Mouse (Mus musculus) hindbrain, embryonic 16.5 days (tissue): Measurements from ENCODE around the gene Glyctk. TPM values are rescaled to one million over a fixed set of nuclear protein-coding genes. Genes with fewer than 3 reads are reported as not detected.
A peak's percentile ranks its signal among the peaks of the same experiment; 100 is the strongest.

ENCODE experiments used
- ATAC-seq: fragments of 200-750 bp; cut with Nextera tagmentation; 2 replicates; pipeline ENCODE4 v1.8.0; 2017; ENCODE audit warnings: moderate TSS enrichment, moderate library complexity
- H3K27ac ChIP-seq: fragments of 300-500 bp; sonication (generic); 2 replicates; pipeline ENCODE4 v1.5.1; 2014; ENCODE audit warnings: low read depth, mild to moderate bottlenecking, control low read depth, low read length, moderate library complexity
- H3K27me3 ChIP-seq: fragments of 300-500 bp; sonication (generic); replicated peaks from 2 replicates; pipeline ENCODE4 v1.6.1; 2014; ENCODE audit warnings: low read length; ENCODE audit not compliant: control insufficient read depth, insufficient read depth
- H3K36me3 ChIP-seq: fragments of 300-500 bp; sonication (generic); 2 replicates; pipeline ENCODE4 v1.6.1; 2014; ENCODE audit warnings: mild to moderate bottlenecking, low read length, moderate library complexity, mixed read lengths; ENCODE audit not compliant: control insufficient read depth, insufficient read depth
- H3K4me1 ChIP-seq: fragments of 300-500 bp; sonication (generic); 2 replicates; pipeline ENCODE4 v1.6.1; 2014; ENCODE audit warnings: low read depth, low read length; ENCODE audit not compliant: control insufficient read depth, insufficient read depth
- H3K4me2 ChIP-seq: fragments of 300-500 bp; sonication (generic); 2 replicates; pipeline ENCODE4 v1.6.1; 2014; ENCODE audit warnings: mild to moderate bottlenecking, low read length, control low read depth, moderate library complexity
- H3K4me3 ChIP-seq: fragments of 300-500 bp; sonication (generic); 2 replicates; pipeline ENCODE4 v1.5.1; 2014; ENCODE audit warnings: mild to moderate bottlenecking, low read length, control low read depth, moderate library complexity
- H3K9ac ChIP-seq: fragments of 300-500 bp; sonication (generic); 2 replicates; pipeline ENCODE4 v1.6.1; 2014; ENCODE audit warnings: low read depth, mild to moderate bottlenecking, control low read depth, low read length, moderate library complexity
- H3K9me3 ChIP-seq: fragments of 300-500 bp; sonication (generic); 2 replicates; pipeline ENCODE4 v1.6.1; 2014; ENCODE audit warnings: mild to moderate bottlenecking, low read length, moderate library complexity; ENCODE audit not compliant: control insufficient read depth
- WGBS: fragments of 180-500 bp; shearing (Covaris S2); extraction: QIAGEN DNeasy Blood & Tissue Kit; methylation state at CpG from one replicate; pipeline ENCODE4 v1.1.7; 2014; 5-methylcytosine and 5-hydroxymethylcytosine counted together
- polyA plus RNA-seq: library from polyadenylated mRNA; unstranded; fragments of >200 nt; fragmentation: Nextera tagmentation; extraction: Ambion mirVana; gene quantifications from 2 replicates; pipeline ENCODE4 v1.2.1, GENCODE M21; 2015

Glyctk gene
- polyA plus RNA-seq, 1 experiment from 2014 or later = 2.1 TPM

- no peak overlapping the region for H3K4me2 ChIP-seq
- WGBS = 93% methylated on average over 9 of the region's 9 CpGs
- H3K36me3 ChIP-seq = no peaks in the 10 kb centered on the region
- H3K9ac ChIP-seq = no peak overlapping the region
- H3K4me3 ChIP-seq = no peak overlapping the region
- H3K27me3 ChIP-seq = no peaks in the 10 kb centered on the region
- no peak overlapping the region for H3K27ac ChIP-seq
- H3K4me1 ChIP-seq = peaks cover 16% of the 10 kb centered on the region
- no peaks in the 10 kb centered on the region for H3K9me3 ChIP-seq
- no peak for ATAC-seq
These were observed 39.8 kb upstream of the Glyctk start for GRCm38 (mm10) chr9:106197732-106198131.

DNA sequence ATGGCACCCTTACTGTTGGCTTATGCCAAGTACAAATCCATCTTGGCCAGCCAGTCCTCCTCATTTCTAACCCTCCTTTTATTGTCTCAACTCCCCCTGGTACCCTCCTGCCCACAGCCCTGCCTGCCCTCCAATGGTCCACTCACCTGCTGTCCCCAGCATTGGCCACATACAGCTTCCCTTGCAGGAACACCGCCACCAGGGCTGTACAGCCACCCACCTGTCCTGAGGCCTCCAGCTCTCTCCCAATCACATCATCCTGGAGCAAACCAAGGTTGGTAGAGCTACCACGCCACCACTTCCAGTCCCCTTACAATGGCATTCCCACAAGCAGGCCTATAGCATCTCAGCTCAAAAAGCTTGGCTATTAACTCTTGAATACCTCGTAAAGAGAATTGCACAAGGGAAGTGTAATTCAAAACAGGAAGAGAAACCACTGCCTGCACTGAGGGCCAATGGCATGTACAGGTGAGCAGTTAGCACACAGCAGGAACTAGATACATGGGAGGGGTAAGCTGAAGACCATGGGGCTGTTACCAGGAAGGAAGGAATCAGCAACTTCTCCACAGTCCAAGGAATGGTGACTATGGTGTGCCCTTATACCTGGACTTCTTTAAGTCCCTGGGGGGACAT is 39.3 kb upstream of the Glyctk start:
- no peak overlapping the region for H3K4me2 ChIP-seq
- no peaks in the 10 kb centered on the region for H3K36me3 ChIP-seq
- H3K9me3 ChIP-seq = no peaks in the 10 kb centered on the region
- ATAC-seq = no peak
- 90% methylated on average over 3 of the region's 3 CpGs for WGBS
- no peak overlapping the region for H3K4me3 ChIP-seq
- H3K27me3 ChIP-seq = no peaks in the 10 kb centered on the region
- no peak overlapping the region for H3K9ac ChIP-seq
- H3K27ac ChIP-seq = no peak overlapping the region
- H3K4me1 ChIP-seq = peaks cover 14% of the 10 kb centered on the region

DNA sequence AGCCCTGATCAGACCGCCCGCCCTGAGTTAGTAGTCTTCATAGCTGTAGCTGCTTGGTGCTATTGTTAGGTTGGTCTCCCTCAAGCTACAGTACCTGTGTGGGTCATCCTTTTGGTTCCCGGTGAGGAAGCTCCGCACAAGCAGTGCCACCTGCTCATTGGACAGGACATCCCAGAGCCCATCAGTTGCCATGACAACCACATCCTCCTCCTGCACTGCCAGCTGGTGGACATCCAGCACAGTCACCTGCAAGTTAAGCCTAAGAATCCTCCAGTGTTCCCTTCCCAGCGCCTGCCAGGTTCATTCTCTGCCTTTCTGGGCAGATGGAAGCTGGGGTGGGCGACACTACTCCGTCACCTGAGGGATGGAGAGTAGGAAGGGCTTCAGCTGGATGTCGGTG is 37.8 kb upstream of the Glyctk start:
- Histone ChIP-seq H3K4me3 (no peak overlapping the region), H3K27me3 (no peaks in the 10 kb centered on the region), H3K9ac (no peak overlapping the region), H3K9me3 (no peaks in the 10 kb centered on the region), H3K36me3 (peaks cover 8% of the 10 kb centered on the region), H3K27ac (peak overlapping the region; percentile 53; the same call in 1 of the 2 replicates), H3K4me2 (peak overlapping the region; percentile 6; the same call in 1 of the 2 replicates), H3K4me1 (peaks cover 11% of the 10 kb centered on the region)
- 77% methylated on average over 8 of the region's 8 CpGs for WGBS
- ATAC-seq = peak; percentile 61

DNA sequence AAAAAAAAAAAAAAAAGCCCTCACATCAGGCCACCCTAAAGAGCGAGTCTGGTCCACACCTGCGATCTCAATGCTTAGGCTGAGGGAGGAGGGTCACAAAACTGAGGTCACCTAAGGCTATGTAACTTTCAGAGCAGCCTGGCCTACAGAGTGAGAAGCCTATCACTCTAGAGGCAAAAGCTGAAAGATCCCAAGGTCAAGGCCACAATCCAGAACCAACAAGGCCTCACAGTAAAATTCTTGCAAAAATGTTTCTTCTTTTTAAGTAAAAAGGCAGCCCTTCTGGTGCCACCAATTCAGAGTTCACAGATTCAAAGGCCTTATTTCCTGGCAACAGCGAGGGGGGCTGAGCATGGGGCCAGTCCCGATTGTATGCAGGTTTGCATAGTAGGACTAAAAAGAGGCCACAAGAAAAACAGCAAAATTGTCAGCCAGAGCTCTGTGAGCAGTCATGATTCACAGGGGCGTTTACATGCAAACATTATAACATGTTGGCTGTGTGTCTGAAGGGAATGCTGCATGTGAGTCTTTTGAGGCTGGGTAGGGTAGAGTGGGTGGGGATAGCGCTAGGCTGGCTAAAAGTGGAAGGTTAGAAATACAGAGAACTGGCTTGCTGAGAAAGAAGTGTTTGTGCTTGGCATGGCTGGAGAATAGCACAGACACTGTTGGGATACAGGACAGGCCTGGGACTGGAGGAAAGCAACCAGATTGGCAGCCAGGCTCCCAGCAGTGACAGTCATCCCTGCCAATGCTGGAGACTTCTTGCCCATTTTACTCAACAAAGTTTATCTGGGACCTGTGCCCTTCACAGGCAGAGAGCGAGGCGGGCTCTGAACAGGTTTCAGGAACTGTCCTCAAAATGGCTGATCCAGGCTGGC is 36.2 kb upstream of the Glyctk start:
- H3K27me3 ChIP-seq = no peaks in the 10 kb centered on the region
- 93% methylated on average over 8 of the region's 8 CpGs for WGBS

GRCm38 (mm10) chr9:106192998-106193397 is 35.1 kb upstream of the Glyctk start:
- H3K27me3 ChIP-seq = no peaks in the 10 kb centered on the region
- 85% methylated on average over 1 of the region's 1 CpGs for WGBS
- no peak for ATAC-seq
- H3K4me3 ChIP-seq = no peak overlapping the region
- H3K4me1 ChIP-seq = peaks cover 5% of the 10 kb centered on the region; the same call in 1 of the 2 replicates
- H3K9me3 ChIP-seq = no peaks in the 10 kb centered on the region
- H3K9ac ChIP-seq = no peak overlapping the region
- peaks cover 33% of the 10 kb centered on the region for H3K36me3 ChIP-seq
- peak overlapping the region; percentile 12; the same call in 1 of the 2 replicates for H3K27ac ChIP-seq
- no peak overlapping the region for H3K4me2 ChIP-seq

More for the DNA sequence above, 36.2 kb upstream of the Glyctk start:
- H3K27ac ChIP-seq = no peak overlapping the region; the same call in 1 of the 2 replicates
- H3K4me2 ChIP-seq = no peak overlapping the region
- no peak overlapping the region for H3K9ac ChIP-seq
- no peak for ATAC-seq
- peaks cover 23% of the 10 kb centered on the region for H3K36me3 ChIP-seq
- peaks cover 6% of the 10 kb centered on the region for H3K4me1 ChIP-seq
- no peak overlapping the region for H3K4me3 ChIP-seq
- no peaks in the 10 kb centered on the region for H3K9me3 ChIP-seq

DNA sequence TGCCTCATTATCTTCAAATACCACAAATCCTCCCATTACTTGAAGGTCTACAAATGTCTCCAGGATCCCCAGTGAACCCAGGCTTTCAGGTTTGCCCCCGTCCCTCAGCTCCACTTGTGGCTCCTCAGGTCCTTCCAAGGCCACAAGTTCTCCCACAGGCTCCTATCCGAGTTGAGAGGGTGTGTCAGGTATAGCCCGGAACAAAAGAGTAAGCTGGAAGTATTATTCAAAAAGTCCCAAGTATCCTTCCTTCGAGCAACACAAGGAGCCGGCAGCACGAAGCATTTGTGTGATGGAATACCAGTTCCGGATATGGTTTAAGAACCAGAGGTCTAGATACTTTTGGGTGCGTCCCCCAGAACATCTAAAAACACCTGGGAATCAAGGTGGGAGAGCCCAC is 34.1 kb upstream of the Glyctk start:
- Histone ChIP-seq H3K27me3 (no peaks in the 10 kb centered on the region), H3K4me3 (no peak overlapping the region), H3K4me1 (peaks cover 5% of the 10 kb centered on the region; the same call in 1 of the 2 replicates), H3K36me3 (peaks cover 39% of the 10 kb centered on the region), H3K9ac (no peak overlapping the region), H3K4me2 (no peak overlapping the region), H3K9me3 (no peaks in the 10 kb centered on the region), H3K27ac (no peak overlapping the region)
- ATAC-seq = no peak
- WGBS = 93% methylated on average over 8 of the region's 8 CpGs

GRCm38 (mm10) chr9:106191355-106191754 is 33.4 kb upstream of the Glyctk start:
- WGBS = 81% methylated on average over 1 of the region's 1 CpGs
- no peak for ATAC-seq
- Histone ChIP-seq H3K36me3 (peaks cover 45% of the 10 kb centered on the region), H3K27me3 (no peaks in the 10 kb centered on the region), H3K9ac (no peak overlapping the region), H3K4me1 (peaks cover 5% of the 10 kb centered on the region; the same call in 1 of the 2 replicates), H3K4me3 (no peak overlapping the region), H3K27ac (no peak overlapping the region), H3K9me3 (no peaks in the 10 kb centered on the region), H3K4me2 (no peak overlapping the region)

- H3K4me2 ChIP-seq = no peak overlapping the region
- WGBS = 98% methylated on average over 5 of the region's 5 CpGs
- H3K27ac ChIP-seq = no peak overlapping the region
- no peaks in the 10 kb centered on the region for H3K27me3 ChIP-seq
- no peak for ATAC-seq
- no peak overlapping the region for H3K9ac ChIP-seq
- no peaks in the 10 kb centered on the region for H3K9me3 ChIP-seq
- H3K36me3 ChIP-seq = peaks cover 64% of the 10 kb centered on the region
- no peak overlapping the region for H3K4me3 ChIP-seq
- H3K4me1 ChIP-seq = no peaks in the 10 kb centered on the region
These were observed 26.1 kb upstream of the Glyctk start for GRCm38 (mm10) chr9:106183996-106184395.

DNA sequence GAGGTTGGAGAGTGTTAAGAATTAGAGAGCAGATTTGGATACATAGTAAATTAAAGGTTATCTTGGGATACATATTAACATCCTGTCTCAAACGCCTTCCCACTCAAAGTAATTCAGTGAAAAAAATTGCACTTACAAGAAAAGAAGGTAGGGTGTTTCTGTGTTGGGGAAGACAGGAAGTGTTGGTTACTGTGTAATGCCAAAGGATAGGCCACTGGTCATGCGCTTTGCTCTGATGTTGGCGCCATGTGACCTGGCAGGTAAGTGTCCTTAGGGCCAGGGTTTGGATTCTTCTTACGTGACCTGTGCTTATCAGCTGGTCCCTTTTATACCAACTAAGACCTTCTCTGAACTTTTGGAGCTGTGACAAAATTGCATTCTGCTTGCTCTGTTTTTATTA is 24.2 kb upstream of the Glyctk start:
- H3K36me3 ChIP-seq = peaks cover 57% of the 10 kb centered on the region
- H3K27ac ChIP-seq = no peak overlapping the region
- H3K4me3 ChIP-seq = no peak overlapping the region
- H3K9me3 ChIP-seq = no peaks in the 10 kb centered on the region
- no peaks in the 10 kb centered on the region for H3K4me1 ChIP-seq
- 97% methylated on average over 4 of the region's 4 CpGs for WGBS
- H3K27me3 ChIP-seq = no peaks in the 10 kb centered on the region
- no peak overlapping the region for H3K9ac ChIP-seq
- no peak for ATAC-seq
- no peak overlapping the region for H3K4me2 ChIP-seq
